Mouse (Mus musculus) cerebellum, adult 11 months (tissue): ENCODE results near the gene Plod1.
A peak's percentile ranks its signal among the peaks of the same experiment; 100 is the strongest.

Experiments
- DNase-seq: peaks from one replicate; pipeline ENCODE4 v3.0.0; 2022

The Plod1 gene

GRCm38 (mm10) chr4:147936331-147936954 is at the start of gene Plod1:
Plod1 (minus strand) TSS chr4:147936767.
- DNase-seq, result peak; percentile 53

- DNase-seq, result no peak
These were observed 48.9 kb upstream of the Plod1 start, which contains the start of gene Nppb for GRCm38 (mm10) chr4:147985205-147986132. Nppb (plus strand) TSS chr4:147985788.

GRCm38 (mm10) chr4:147979441-147979860 is 42.9 kb upstream of the Plod1 start:
- no peak for DNase-seq

GRCm38 (mm10) chr4:147978391-147978790 is 41.8 kb upstream of the Plod1 start:
- DNase-seq, result no peak

- no peak for DNase-seq
These were observed 41.2 kb upstream of the Plod1 start for GRCm38 (mm10) chr4:147977726-147978125.

GRCm38 (mm10) chr4:147976237-147976636 is 39.7 kb upstream of the Plod1 start:
- DNase-seq, result no peak

GRCm38 (mm10) chr4:147969337-147969736 is 32.8 kb upstream of the Plod1 start:
- no peak for DNase-seq

- DNase-seq, result no peak
These were observed 32.2 kb upstream of the Plod1 start for GRCm38 (mm10) chr4:147968816-147969215.

GRCm38 (mm10) chr4:147965712-147966111 is 29.1 kb upstream of the Plod1 start:
- no peak for DNase-seq

GRCm38 (mm10) chr4:147963623-147964022 is 27.1 kb upstream of the Plod1 start:
- DNase-seq, result no peak

GRCm38 (mm10) chr4:147962781-147963180 is 26.2 kb upstream of the Plod1 start:
- DNase-seq, result no peak

GRCm38 (mm10) chr4:147959881-147960831 is 23.6 kb upstream of the Plod1 start:
- DNase-seq, result peak; percentile 35

GRCm38 (mm10) chr4:147957141-147957540 is 20.6 kb upstream of the Plod1 start:
- no peak for DNase-seq

GRCm38 (mm10) chr4:147953590-147953989 is 17.0 kb upstream of the Plod1 start:
- no peak for DNase-seq

- DNase-seq, result no peak
These were observed 10.9 kb upstream of the Plod1 start for GRCm38 (mm10) chr4:147947511-147947910.

- no peak for DNase-seq
These were observed 6.4 kb upstream of the Plod1 start for GRCm38 (mm10) chr4:147943005-147943404.

GRCm38 (mm10) chr4:147941045-147942020 is 4.8 kb upstream of the Plod1 start:
- DNase-seq, result peak; percentile 24

- peak; percentile 72 for DNase-seq
These were observed 4.0 kb upstream of the Plod1 start, which contains the start of gene 2510039O18Rik for GRCm38 (mm10) chr4:147940576-147941044. 2510039O18Rik (plus strand) TSS chr4:147940895.

- DNase-seq, result no peak
These were observed 3.5 kb upstream of the Plod1 start for GRCm38 (mm10) chr4:147940111-147940510.

- DNase-seq, result no peak
These were observed 1.9 kb upstream of the Plod1 start for GRCm38 (mm10) chr4:147938148-147939096.
